Mouse (Mus musculus) kidney, adult 2 months (tissue): Measurements from ENCODE around the gene Gm3486.
"Not testable (repeated sequence)": the region's sequence is repeated elsewhere in the genome, so short reads cannot be mapped to it uniquely, and the experiment has no call there.

Source experiments
- CTCF ChIP-seq: fragments of 200-500 bp; conservative IDR thresholded peaks from 2 replicates; pipeline ENCODE4 v1.5.1; 2011; ENCODE audit warnings: low read depth, mild to moderate bottlenecking, control low read depth, low read length, moderate library complexity, mixed read lengths; ENCODE audit not compliant: insufficient read depth, insufficient read length
- POLR2A ChIP-seq: fragments of 200-500 bp; IDR thresholded peaks from one replicate; pipeline ENCODE4 v1.6.1; 2011; ENCODE audit warnings: low read depth, low read length, control low read depth

DNA sequence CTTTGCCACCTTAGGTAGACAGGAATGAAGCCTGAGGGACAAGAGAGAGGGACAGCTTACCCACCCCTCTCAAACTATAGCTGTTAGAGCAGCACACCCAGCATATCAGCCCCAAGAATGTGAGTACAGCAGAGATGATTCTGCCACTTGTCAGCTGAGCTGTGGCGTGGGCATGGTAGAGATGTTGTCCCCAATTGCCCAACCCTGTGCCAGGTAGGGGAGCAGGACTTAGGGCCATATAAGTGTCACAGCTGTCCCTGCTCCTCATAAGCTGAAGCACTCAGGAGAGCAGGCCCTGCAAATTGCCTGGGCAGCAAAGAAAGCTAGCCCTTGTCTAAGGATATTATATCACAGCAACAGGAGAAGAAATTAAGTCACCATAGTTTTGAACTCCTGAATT, 35.4 kb upstream of the Gm3486 start:
- not testable (repeated sequence) for TF ChIP-seq CTCF, POLR2A
